Mouse (Mus musculus): ENCODE results near the gene Fam69a.
"Not testable (repeated sequence)": the region's sequence is repeated elsewhere in the genome, so short reads cannot be mapped to it uniquely, and the experiment has no call there.

Fam69a gene

DNA sequence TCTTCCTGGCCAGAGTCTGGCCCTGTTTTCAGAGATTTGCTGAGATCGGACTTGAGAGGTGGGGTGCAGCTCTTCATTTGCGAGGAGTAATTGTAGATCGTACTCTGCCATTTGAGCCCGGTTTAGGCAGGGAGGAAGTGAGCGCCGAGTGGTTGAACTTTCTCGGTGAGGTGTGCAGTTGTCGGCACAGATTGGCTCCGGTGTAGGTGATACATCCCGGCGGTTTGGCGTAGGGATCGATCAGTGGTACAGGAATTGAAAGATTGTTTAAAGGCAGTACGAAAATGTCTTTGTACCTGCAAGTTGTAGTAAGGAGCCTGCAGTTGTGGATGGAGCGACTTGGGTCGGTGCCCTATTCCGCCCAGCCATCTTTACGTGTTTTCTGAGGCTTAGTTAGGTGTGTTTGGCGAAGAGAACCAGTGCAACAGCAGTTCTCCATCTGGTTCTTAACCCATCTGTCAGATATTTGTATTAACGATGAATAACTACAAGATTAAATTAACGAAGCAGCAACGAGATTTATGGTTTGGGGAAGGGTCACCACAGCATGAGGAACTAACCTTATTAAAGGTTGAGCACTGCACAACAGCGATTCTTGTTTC lies 85.8 kb downstream of the Fam69a start:
- no peak for DNase-seq

DNA sequence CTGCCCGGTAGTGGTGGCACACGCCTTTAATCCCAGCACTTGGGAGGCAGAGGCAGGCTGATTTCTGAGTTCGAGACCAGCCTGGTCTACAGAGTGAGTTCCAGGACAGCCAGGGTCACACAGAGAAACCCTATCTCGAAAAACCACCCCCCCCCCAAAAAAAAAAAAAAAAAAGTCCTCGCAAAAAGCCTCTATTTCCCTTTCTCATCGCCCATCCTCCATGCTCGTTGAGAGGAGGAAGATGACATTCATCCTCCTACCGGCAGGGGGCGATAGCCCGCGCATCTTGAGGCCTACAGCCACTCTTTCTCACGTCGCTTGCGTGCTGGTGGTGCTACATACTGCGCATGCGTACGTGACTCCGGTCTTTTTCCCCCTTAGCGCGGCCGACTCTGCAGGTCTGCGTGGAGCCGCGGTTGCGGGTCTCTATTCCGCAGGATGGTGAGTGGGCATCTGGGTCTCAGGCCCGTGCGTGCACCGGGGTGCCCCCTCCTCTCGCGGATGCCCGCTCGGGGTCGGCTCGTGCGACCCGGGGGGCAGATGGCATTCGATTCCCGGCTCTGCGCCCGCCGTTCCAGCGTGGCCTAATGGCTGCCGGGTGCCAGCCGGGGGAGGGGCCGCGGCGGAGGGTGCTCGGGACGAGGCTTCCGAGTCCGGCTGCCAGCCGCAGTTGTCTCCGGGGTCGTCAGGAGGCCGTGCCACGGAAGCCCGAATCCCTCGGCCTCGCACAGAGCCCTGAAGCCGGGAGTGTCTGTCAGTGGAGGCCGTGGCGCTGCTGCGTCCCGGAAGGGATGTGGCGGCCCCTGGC lies 86.5 kb downstream of the Fam69a start, which contains the start of gene Rpl5:
Gene Rpl5 (plus strand): TSS at position 297 of the 808 bp plus-strand sequence.
- peak; percentile 98 to 99 for DNase-seq

DNA sequence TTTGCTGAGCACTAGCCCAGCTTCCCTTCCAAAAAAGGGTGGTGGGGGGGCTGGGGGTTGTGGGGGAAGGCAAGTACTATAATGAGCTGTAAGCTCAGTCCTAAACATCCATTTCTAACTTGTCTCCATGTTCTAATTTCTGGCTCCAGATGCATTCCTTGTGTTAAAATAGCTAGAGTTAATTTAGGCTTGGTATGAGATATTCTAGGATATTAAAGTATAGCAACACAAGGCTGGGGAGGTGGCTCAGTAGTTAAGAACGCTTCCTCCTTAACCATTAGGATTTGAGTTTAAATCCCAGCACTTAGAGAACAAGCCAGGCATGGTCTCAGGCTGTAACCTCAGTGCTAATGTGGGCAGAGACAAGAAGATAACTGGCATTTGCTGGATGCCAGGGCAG lies 90.6 kb downstream of the Fam69a start:
- no peak for DNase-seq

DNA sequence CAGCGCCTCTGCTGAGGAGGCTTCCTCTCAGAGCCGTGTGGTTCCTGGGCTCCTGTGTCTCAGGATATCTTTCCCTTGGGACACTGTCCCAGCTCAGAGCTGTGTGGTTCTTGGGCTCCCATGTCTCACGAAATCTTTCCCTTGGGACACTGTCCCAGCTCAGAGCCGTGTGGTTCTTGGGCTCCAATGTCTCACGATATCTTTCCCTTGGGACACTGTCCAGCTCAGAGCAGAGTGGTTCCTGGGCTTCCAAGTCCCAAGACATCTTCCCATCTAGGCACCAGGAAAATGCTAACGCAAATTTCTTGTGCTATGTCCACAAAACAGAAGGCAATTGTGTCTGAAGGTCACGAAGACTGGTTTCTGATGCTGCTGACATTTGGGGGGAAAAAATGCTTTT lies 92.2 kb downstream of the Fam69a start:
- no peak for DNase-seq

DNA sequence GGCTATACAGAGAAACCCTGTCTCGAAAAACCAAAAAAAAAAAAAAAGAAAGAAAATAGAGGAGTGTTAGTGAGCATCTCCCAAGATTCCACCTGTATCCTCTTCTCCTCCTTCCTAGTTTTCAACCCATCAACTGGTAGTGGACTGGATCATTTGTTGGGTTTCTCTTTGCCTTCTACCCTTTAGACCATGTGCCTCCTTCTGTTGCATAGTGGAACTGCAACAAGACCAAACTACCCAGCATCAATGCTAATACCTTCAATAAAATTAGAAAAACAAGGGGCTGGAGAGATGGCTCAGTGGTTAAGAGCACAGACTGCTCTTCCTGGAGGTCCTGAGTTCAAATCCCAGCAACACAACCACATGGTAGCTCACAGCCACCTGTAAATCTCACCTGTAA lies 95.4 kb downstream of the Fam69a start:
- not testable (repeated sequence) for DNase-seq

DNA sequence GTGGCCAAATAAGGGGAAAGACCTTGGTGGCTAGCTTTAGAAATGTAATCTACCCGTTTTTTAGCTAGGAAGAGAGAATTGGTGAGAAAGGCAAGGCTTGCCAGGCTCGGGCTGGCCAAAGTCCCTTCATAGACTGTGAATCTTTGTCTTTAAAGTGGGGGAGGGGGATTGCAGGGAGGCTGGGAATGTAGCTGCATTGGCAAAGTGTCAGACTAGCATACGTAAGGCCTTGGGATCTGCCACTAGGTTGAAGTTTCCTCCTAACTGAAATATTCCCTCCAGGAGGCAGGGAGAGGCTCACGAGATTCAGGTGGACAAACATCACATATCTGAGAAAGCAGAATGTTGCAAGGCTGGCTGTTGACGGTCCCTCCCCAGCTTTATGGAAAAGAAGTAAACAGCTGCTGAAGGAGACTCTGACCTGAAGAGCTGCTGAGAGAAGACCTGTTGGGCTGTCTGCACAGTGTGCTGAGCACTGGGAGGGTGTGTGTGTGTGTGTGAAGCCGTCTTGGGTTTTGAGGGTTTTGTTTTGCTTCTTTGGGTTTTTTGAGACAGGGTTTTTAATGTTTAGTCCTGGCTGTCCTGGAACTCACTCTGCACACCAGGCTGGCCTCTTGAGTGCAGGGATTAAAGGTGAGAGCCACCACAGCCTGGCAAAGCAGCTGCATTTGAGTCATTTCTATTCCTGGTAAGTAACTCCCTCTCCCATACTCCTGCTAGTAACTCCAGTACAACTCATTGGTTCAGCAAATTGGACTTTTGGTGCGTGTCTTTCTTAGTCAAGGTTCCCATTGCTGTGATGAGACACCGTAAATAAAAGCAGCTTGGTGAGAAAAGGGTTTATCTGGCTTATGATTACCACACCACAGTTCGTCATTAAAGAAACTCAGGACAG lies 96.6 kb downstream of the Fam69a start:
- no peak for DNase-seq

DNA sequence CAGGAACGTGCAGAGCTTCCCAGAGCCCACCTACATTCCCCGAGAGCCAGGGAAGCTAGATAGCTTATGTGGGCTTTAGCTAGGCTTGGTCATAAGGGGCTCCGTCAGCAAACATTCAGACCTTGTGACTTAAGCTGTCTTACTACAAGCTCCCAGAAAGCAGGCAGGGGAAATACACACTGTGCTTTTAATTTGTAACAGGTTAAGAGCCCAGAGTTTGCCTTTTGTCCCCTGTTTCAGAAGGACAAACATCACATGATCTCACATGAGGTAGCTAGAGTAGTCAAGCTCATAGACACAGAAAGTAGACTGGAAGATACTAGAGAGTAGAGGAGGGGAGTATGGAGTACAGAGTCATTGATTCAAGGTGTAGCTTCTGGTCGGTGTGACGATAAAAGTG lies 106.2 kb downstream of the Fam69a start:
- DNase-seq: no peak

DNA sequence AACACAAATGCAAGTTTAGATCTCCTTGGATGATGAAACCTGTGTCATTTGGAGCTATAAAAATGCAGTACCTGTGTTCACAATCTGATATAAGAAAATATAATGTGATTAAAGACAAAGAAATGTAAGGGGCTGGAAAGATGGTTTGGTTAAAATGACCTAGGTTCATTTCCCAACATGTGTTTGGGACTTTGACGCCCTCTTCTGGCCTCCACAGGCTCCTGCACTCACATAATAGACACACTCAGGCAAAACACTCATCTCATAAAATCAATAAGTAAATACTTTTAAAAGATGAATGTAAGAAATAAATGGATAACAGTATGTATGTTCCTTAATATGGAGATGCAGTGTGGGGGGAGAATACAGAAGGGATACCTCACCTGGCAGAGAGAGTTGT lies 109.8 kb downstream of the Fam69a start:
- no peak for DNase-seq

DNA sequence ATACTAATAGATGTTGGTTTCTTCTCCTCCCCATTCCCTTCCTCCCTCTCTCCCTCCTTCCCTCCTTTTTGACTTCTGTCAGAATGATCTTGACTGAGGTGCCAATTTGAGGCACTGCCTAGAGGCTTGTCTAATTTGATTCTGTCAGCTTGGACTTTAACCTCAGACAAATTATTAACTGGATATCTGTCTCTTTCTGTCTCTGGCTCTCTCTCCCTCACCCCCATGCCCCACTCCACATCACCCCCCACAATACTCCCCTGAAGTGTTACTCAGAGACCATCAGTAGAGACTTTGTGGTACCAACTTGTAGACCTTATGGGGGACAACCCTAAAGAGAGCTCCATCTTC lies 111.6 kb downstream of the Fam69a start:
- no peak for DNase-seq

DNA sequence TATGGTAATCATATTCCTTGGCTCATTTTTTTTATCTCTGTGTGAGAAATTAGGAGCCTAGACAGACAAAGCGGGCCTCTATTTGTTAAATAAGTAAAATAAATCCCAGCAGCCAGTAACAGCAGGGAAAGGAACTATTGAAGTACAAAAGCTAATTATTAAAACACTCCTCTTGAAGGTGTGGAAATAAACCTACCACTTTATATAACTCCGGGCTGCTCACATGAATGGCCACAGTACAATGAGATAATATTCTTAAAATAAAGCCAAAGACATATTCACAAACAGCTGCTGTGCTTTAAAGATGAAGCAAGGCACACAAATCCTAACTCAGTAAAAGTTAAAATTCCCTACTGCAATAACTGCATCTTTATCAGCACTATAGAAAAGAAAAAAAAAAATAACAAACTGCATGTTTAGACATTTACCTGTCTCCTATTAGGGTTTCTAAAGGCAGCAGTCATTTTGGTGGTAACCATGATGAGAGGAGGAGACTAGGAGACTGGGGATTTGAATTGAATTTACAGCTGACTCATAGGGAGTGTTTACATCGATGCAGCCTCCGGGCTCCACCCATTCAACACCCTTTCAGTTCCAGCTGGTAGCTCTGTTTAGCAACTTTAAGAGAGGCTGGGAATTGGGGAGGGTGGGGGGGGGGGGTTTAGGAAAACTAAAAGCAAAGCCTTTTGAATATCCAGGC lies 112.2 kb downstream of the Fam69a start, which contains the start of gene Evi5:
Gene Evi5 (minus strand): TSS at position 547 of the 700 bp plus-strand sequence.
- DNase-seq: no peak

DNA sequence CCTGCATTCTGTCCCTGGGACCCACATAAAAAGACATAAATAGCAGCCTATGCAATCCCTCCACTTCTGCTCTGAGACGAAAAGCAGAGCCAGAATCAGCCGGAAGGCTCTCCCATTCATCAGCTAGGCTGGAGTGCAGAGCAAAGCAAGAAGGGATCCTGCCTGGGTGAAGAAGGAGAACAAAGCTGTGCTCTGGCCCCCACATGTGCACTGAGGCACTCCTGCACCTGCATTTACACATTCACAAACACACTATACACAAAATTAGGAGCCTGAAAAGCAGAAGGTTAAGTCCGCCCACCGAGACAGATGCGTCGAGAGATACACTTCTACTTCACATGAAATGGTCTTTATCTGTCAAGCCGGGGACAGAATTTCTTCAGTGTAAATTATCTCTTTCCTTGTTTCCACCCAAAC lies 113.0 kb downstream of the Fam69a start:
- no peak for DNase-seq

DNA sequence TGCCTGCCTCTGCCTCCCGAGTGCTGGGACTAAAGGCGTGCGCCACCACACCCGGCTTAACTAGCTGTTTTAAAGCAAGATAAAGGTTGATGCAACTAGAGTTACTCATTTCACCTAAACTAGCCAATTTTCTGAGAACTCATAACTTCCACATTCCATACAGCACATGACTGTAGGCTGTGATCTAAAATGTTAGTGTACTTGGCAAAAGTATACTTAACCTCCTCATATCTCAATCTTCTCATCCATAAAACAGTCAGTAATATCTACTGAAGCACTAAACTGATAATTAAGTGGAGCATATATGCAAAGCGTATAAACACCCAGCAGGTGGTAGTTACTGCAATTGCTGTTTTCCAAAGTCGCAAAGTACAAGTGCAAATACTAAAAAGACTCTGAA lies 113.6 kb downstream of the Fam69a start:
- DNase-seq: no peak

DNA sequence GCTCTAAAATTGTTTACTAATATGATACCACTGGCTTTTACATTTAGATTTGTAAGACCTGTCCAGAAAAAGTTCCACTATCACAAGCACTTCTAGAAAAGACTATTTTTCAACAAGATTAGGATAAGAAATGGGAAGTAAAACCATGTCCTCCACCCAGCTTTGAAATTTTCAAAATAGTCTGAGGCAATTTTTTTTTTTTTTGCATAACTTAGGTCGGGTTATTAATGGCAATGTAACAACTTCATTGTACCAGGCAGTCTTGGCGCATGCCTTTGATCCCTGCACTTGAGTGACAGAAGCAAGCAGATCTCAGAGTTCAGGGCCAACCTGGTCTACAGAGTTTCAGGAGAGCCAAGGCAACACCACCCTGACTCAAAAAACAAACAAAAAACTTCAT lies 117.2 kb downstream of the Fam69a start:
- DNase-seq: no peak

DNA sequence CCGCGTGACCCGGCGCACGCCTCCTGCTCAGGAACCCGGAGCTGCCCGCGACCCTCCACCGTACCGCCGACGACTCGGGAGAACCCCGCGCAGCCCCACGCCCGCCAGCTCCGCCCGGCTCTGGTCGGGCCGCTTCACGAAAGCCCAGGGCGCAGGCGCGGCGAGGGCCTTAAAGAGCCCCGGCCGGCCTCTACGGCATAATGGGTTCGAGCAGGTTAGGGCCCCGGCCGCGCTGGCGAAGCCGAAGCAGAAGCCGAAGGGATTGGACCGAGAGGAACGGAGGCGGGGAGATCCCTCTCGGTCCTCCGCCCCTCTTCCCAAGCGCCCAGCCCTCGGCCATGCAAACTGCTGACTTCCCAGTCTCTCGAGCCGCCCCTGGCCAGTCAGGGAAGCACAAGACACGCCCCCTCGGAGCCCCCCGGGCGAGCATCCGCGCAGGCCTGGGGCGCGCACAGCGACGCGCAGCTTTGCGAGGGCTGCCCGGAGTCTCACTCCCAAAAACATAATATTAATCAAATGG lies 117.9 kb downstream of the Fam69a start:
- DNase-seq: peak; percentile 91

DNA sequence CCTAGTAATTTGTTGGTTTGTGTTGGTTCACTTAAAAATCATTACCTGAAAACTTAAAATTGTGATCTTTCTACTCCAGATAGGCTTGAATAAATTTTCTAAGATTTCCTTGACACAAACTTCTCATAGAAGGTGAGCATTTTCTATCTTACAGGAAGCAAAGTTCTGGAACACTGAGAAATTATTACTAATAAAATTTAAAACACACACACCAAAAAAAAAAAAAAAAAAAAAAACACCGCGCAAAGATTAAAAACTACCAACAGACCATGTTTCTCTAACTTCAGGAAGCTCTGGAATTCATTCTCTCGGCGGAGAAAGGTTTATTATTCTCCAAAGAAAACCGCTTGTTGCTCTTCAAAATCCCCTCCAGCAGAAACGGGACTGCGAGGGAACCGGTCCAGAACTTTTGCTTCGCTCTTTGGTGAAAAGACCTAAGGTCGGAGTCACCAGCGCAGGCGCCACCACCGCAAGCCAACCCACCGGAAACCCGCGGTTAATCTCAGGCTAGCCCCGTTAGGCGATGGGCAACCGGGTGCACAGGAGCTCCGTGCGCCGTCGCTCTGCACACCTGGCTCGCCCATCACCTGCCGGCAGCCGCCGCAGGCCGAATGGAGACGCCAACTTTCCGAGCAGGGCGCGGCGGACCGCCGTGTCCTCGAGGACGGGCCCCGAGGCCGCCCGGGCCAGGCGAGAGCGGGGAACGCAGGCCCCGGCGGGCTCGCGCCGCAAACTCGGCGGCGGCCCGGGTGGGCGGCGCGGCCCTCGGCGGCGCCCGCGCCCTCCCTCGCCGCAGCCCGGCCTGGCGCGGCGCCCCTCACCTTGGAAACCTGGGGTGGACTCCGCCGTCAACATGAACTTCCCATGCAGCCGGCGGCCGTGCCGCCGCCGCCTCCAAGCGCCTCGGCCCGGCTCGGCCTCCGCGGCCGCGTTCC lies 118.6 kb downstream of the Fam69a start:
- DNase-seq: peak; percentile 52 to 53

DNA sequence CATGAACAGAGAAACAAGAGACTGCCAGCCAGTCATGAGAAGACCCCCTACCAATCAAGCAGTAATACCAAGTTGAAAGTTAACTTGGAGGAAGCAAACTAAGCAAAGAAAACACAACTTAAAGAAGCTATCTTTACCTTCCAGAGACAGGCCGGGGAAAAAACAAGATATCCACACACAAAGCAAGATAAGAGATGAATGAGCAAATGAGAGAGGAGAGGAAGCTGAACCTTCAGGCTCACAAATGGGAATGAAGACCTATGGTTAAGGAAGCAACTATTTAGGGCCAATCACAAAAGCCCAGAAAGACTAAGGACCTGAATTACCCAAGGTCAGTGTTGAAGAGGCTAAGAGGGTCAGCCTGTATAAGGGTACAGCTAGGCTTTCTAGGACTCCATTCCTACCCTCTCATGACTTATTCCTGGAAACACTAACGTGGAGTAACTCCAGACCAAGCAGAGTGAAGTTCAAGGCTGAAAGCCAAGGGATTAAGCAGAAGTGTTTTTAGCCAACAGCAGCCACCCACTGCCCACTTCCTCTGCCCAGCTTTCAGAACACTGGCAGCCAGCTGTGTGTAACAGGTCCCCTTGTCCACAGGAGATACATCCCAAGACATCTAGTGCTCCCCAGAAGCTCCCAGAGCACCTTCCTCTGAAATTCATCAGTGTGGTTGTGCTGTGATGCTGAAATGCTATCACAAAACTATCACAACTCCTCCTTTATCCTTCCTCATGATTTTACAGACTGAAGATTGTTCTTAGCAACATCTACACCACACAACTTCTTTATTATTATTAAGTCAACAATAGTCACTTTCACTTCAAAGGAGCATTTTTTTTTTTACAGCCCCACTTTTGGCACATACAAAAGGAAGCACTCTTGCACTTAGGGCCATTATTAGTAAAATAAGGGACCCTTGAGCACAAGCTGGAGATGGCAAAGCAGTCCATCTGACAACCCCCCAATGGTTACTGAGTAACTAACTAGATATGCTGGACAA lies 120.5 kb downstream of the Fam69a start:
- no peak for DNase-seq

DNA sequence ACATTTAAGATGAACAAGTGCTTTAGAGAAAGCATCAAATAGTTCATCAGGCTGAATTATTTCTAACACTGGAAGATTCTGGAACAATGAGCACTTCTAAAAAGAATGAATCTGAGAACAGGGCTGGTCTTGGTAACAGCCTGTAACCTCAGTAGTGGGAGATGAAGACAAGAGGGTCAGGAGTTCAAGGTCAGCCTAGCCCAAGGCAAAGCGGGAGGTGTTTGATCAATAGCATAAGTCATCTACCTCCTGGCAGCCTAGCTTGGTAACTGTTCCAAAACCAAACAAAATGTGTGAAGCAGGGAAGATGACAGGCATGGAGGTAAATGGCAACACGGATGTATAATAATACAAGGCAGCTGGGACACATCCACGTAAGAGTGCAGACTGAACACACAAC lies 122.9 kb downstream of the Fam69a start:
- DNase-seq: no peak

DNA sequence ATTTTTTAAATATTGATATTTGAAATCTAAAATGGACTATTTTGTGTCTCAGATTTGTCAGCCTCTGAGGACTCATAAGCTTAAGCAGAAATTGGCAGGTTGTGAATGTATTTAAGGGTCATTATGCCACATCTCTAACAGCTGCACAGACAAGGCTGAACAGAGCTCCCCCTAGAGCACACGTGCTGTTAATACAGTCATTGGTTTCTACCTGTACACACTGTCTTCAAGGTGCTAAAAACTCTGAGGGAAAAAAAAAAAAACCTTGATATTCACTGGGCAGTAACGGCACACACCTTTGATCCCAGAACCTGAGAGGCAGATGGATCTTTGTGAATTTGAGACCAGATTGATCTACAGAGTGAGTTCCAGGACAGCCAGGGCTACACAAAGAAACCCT lies 127.9 kb downstream of the Fam69a start:
- DNase-seq: no peak

All from cerebellum, postnatal 36 days (tissue).